Mouse (Mus musculus): Measurements from ENCODE around the gene Sipa1l1.
A peak's percentile ranks its signal among the peaks of the same experiment; 100 is the strongest.

Sipa1l1 gene

DNA sequence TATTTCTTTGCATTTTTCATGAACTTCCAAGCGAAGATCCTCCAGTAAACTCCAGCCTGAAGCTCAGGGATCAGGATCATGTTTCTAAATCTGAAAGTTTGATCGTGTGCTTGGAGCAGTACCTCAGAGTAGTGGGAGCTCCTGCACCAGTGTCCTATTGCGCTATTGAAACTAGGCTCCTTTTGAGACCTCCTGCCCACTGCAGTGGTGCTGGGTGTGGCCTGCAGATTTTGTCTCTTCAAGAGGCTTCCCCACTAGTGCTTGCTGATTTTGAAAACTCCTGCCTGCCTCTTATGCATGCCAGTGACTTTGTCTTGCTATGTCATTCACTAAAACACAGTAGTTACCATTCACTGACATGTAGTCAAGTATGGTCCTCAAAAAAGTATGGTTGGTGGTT is 213.8 kb downstream of the Sipa1l1 start:
- DNase-seq (ENCODE audit: low spot score in 2 of 2), result no peak

- no peak for DNase-seq (ENCODE audit: low spot score in 2 of 2)
These were observed 215.6 kb downstream of the Sipa1l1 start for GRCm38 (mm10) chr12:82384719-82385118.

- DNase-seq (ENCODE audit: low spot score in 2 of 2), result no peak
These were observed 217.9 kb downstream of the Sipa1l1 start for GRCm38 (mm10) chr12:82387042-82387441.

DNA sequence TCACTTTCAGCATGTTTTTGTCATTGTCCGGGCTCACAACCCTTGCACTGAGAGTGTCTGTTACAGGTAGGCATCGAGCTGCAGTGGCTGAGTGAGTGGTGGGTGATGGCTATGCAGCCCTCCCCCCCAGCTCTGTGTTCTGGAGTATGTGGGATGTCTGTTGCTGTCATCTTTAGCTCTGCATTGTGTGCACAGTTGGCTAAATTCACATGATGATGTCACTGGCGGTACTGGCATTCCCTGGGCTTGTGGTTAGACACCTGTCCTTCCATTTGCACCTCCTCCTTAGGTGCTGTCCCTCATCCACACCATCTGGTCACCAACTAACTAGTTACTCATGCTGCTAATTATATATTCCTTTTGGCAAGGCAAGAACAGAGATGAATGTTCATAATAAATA is 218.5 kb downstream of the Sipa1l1 start:
- no peak for DNase-seq (ENCODE audit: low spot score in 2 of 2)

DNA sequence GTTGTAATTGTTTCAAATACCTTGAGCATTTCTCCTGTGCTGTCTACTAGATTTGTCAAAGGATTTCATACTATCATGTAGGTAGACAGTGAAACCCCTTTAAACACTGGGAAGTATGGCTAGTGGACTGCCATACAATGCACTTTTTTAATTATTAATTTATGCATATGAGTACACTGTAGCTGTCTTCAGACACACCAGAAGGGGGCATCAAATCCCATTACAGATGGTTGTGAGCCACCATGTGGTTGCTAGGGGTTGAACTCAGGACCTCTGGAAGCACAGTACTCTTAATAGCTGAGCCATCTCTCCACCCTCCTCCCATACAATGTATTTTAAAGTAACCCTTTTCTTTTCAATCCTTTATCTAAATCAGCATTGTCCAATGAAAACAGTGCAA is 219.0 kb downstream of the Sipa1l1 start:
- DNase-seq (ENCODE audit: low spot score in 2 of 2), result no peak

DNA sequence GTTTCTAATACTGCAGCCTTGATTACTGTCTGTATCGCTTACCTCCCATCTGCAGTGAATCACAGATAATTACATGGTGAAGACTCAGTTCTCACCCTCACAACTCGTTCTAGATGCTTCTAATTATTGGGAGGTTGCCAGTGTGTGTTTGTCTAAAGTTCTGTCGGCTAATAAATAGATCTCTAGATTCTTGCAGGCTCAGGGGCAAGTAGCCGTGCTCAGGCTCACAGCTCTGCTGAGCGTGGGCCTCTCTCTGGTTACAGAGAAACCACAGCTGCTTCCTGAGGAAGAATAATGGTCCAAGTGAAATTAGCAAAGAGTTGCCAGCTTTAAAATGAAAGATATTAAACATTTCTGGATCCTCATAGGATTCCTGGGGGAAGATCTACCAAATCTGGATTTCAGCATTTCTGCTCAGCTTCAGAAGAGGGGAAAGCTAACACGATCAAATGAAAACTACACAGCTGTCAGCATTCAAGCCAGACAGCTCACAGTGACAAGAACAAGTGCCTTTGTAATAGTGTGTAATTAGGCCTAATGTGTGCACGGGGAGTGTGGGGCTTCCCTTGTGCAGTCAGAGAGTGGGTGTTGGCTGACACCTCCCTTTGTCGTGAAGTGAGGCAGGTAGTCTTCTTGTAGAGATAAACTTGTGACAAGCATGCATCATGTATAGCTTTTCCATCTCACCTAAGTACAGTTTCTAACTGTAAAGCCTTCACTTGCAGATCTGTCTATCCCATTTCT is 225.2 kb downstream of the Sipa1l1 start:
- DNase-seq (ENCODE audit: low spot score in 2 of 2), result no peak

GRCm38 (mm10) chr12:82395194-82395593 is 226.1 kb downstream of the Sipa1l1 start:
- DNase-seq (ENCODE audit: low spot score in 2 of 2), result no peak

GRCm38 (mm10) chr12:82397193-82397592 is 228.1 kb downstream of the Sipa1l1 start:
- no peak for DNase-seq (ENCODE audit: low spot score in 2 of 2)

DNA sequence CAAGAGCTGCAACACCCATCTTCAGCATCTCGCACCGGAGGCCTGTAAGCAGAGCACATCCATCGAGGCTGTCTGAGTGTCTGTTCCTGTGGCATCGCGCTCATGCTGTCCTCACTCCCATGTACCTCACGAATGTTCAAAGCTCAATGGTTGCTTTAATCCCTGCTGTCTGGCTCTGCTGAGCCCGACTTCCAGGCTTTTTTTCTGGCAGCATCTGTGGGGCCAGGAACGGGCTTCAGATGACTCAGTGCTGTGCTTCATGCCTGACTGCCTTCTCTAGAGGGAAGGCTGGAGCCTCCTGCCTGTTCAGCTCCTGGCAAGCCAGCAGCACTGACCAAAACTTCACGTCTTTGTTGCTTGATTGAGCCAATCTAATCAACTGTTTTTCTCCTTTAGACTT is 228.6 kb downstream of the Sipa1l1 start:
- DNase-seq (ENCODE audit: low spot score in 2 of 2), result no peak

DNA sequence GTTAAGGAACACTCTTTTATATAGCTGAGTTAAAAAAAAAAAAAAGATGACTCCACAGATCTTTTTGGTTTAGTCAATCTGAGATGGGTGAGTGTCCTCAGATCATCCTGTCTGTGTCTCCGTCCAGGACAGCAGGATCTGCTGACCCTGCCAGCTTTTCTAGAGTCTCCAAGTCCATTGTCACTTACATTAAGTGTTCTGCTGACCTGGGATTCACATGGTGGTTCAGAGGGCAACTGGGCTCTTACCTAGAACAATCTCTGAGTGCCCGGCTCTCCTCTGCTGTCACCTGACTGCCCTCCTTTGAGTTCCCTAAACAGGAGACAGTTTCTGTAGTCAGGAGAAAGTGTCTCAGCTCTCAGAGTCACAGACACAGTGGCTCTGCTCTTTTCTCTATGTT is 229.8 kb downstream of the Sipa1l1 start:
- no peak for DNase-seq (ENCODE audit: low spot score in 2 of 2)

GRCm38 (mm10) chr12:82399971-82400720 is 231.0 kb downstream of the Sipa1l1 start:
- no peak for DNase-seq (ENCODE audit: low spot score in 2 of 2)

DNA sequence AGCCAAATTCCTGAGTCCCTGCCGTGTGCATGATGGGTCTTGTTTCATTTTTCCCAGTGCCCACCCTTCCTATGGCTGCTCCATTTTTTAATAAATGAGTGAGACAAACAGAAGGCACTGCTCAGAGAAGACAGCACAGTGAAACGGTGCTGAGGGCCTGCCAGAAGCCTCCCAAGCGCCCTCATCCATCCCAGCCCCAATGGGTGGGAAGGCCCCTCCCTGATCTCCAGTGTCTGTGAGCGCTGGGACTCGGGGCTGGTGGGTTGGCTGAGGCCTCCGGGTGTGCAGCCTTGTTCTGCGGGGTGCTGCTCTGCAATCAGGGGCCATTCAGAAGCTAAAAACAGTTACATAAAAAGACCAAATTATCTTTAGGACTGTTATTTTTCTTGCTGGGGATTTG is 231.7 kb downstream of the Sipa1l1 start:
- no peak for DNase-seq (ENCODE audit: low spot score in 2 of 2)

GRCm38 (mm10) chr12:82401440-82401839 is 232.3 kb downstream of the Sipa1l1 start:
- DNase-seq (ENCODE audit: low spot score in 2 of 2), result no peak

DNA sequence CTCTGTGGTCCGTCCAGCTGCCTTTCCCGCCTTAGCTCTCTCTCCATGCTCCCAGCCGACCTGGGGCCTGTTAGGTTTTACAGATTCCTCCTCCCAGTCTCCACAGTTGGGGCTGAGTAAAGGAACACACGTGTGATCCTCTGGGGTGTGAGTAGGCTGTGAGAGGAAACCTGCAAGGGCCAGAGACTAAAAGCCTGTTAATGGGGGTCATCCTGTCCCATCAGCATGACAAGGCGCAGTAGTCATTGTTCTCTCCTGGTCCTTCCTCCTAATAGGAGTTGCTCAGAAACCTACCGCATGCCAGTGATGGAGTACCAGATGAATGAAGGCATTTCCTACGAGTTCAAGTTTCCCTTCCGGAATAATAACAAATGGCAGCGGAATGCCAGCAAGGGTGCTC is 233.5 kb downstream of the Sipa1l1 start:
- DNase-seq (ENCODE audit: low spot score in 2 of 2), result no peak

DNA sequence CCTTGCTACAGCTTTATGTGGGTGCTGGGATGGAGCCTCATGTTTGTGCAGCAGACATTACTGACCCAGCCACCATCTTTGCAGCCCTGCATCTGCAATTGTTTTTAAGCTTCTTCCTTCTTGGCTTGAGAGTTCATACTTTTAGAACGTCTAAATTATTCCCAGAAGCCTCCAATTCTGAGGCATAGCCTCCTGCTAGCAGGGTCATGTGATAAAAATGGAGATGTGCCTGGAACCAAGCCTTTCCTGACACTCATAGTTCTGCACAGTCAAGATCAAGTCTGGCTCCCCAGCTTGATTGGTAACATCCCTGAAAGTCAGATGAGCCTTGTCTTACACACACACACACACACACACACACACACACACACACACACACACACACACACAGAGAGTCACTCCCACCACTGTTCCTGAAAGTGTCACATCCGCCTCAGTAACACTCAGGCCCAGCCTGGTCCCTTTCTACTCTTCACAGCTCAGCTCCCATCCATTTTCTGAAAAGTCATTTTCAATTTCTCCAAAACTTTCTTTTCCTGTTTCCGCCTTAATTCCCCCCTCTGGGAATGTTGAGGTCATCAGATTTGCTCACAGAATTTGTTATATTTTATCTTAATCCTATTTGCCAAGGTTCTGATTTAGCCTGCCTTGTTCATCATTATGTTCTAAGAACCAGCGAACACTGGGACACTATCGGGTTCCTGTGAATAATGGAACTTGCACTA is 238.6 kb downstream of the Sipa1l1 start:
- DNase-seq (ENCODE audit: low spot score in 2 of 2), result no peak

GRCm38 (mm10) chr12:82408486-82408885 is 239.4 kb downstream of the Sipa1l1 start:
- peak in 1 of 2 experiments; percentile 64 for DNase-seq (ENCODE audit: low spot score in 2 of 2)

DNA sequence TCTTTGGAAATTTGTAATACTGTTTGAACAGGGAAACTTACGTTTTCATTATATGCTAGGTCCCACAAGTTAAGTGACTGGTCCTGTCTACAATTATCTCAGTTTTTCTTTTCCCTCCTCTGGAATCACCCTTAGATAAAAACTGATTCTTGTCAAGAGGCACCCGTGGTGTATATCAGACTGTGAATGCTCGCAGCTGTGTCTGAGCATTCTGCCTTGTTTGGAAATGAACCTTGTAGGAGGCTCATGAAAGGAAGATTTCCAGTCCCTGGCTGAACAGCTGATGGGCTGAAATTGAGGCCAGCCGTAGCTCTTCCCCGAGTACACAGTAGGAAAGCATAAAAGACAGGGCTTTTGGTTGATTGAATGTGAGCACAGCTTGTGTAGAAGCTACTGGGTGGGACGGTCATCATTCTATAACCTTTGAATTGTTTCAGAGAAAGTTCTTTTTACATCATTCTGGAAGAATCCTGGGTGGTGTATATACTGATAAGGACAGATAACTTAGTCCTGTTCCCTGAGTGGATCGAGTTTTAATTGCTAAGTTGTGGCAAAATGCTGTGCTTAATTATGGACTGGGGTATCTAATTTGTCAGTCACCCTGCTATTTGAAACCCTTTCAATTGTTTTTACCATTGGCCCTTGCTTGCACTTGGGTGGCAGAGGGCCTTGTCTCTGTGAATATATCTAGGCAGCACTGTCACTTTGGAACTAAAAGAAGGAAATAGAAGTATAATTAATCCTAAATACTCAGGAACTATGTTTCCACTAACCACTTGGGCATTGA is 240.8 kb downstream of the Sipa1l1 start:
- no peak for DNase-seq (ENCODE audit: low spot score in 2 of 2)

GRCm38 (mm10) chr12:82412291-82413032 is 243.3 kb downstream of the Sipa1l1 start:
- DNase-seq (ENCODE audit: low spot score in 2 of 2), result peak in 1 of 2 experiments; percentile 18

DNA sequence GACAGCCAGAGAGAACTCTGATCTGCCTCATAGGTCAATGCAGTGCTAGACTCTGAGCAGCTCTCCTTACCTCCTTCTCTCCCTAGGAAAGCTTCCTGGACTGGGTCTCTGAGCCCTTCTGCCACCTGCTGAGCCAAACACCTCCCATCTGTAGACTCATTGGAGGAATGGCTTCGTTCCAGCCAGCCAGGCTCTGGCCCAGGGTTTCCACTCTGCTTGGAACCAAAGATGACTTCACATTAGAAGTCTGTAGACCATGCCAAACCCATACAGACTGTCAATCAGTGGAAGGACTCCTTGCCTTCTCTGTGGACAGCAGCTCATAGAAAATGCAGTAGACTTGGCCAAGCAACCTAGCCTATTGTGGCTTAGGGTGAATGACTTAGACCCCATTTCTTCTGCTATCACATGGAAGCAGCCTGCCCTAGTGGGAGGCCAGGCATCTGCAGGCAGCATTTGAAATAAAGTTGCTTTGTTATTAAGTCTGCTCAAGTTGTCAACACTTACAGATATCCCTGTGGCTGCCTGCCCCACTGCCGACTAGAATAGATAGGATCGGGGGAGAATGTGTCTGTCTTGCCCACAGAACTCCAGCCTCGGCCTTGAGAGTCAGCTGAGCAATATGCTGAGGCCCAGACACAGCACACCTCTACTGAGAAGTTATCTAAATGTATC is 246.7 kb downstream of the Sipa1l1 start:
- peak in 1 of 2 experiments; percentile 66 for DNase-seq (ENCODE audit: low spot score in 2 of 2)

DNA sequence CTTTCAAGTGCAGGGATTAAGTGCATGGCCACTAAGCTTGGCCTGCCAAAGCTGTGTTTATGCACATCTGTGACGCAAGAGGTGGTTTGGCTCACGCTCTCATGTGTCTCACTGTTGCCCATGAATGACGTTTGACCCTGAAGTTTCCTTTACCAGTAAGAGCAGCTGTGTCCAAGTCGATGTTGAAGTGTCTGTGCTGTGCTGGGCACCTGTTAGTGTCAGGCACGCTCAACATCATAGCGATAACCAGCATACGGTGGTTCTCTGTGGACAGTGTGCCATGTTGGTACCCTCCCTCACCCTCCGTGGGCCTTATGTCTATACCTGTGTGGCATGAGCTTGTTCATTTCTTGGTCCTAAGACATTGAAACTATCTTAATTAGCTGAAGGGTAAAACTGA is 249.9 kb downstream of the Sipa1l1 start:
- no peak for DNase-seq (ENCODE audit: low spot score in 2 of 2)

Data from cerebellum, postnatal 4 days (tissue).